Mouse (Mus musculus): ENCODE data around the gene H1f0.

DNA sequence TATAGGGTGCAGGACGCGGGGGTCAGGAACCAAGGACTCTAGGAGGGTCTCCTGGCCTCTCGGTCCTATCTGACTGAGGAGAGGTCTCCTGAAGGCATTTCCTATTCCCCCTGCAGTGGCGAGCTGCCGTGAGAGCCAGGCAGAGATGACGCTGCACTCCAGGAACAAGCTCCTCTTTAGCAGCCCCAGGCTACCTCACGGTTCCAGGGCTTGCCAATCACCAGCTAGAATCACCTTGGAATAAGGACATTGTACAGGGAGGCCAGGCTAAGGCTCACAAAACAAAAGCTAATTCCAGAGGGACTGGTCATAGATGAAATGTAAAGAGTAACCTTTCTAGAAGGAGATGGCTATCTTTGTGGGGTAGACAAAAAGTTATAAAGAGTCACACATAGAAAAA, 28.4 kb downstream of the H1f0 start:
- TF ChIP-seq POLR2A (IDR thresholded peaks at IDR 0.05; ENCODE audit: borderline replicate concordance, extremely low read depth, low read depth, low read length) (no peak), CTCF (IDR thresholded peaks at IDR 0.05; ENCODE audit: insufficient read depth, low read length) (no peak)

Data from lung, adult 2 months (tissue).